Mouse (Mus musculus) lung, adult 2 months (tissue): ENCODE results near the gene Phyhipl. TPM values are rescaled to one million over a fixed set of nuclear protein-coding genes. Genes with fewer than 3 reads are reported as not detected.

Experiments
- DNase-seq: peaks from one replicate; pipeline ENCODE4 v3.0.0; 2022
- H3K4me1 ChIP-seq: fragments of 200-500 bp; 2 replicates; pipeline ENCODE4 v1.6.1; 2011; ENCODE audit warnings: low read length; ENCODE audit not compliant: control insufficient read depth, insufficient read depth
- H3K4me3 ChIP-seq: fragments of 200-500 bp; replicated peaks from 2 replicates; pipeline ENCODE3; 2011; ENCODE audit warnings: low read depth, mild to moderate bottlenecking, control low read depth, low read length; ENCODE audit errors: extremely low read depth
- CTCF ChIP-seq: fragments of 200-500 bp; IDR thresholded peaks from 2 replicates; pipeline ENCODE4 v1.5.1; 2011; ENCODE audit warnings: mild to moderate bottlenecking, low read length, control low read depth; ENCODE audit not compliant: insufficient read depth
- POLR2A ChIP-seq: fragments of 200-500 bp; IDR thresholded peaks from 2 replicates; pipeline ENCODE4 v1.6.1; 2011; ENCODE audit warnings: low read depth, mild to moderate bottlenecking, control low read depth, low read length, borderline replicate concordance; ENCODE audit errors: extremely low read depth
- WGBS: fragments of 180-500 bp; shearing (Covaris S2); methylation state at CpG from one replicate; pipeline ENCODE4 v1.1.7; 2018; 5-methylcytosine and 5-hydroxymethylcytosine counted together
- polyA plus RNA-seq: library from polyadenylated mRNA; depleted of rRNA; stranded (reverse); fragments of >200 nt; gene quantifications from 2 replicates; pipeline ENCODE4 v1.2.3, GENCODE M21; 2012; rRNA removed

Gene Phyhipl
- polyA plus RNA-seq, 1 experiment = 0.11 TPM

- 49% methylated on average over 14 of the region's 14 CpGs for WGBS
- H3K4me1 ChIP-seq = peaks cover 6% of the 10 kb centered on the region; the same call in 1 of the 2 replicates
- DNase-seq = no peak
- no peak overlapping the region for H3K4me3 ChIP-seq
- no peak for TF ChIP-seq CTCF
- no peak for TF ChIP-seq POLR2A
Measured at GRCm38 (mm10) chr10:70519640-70520099, 136.1 kb downstream of the Phyhipl start.

DNA sequence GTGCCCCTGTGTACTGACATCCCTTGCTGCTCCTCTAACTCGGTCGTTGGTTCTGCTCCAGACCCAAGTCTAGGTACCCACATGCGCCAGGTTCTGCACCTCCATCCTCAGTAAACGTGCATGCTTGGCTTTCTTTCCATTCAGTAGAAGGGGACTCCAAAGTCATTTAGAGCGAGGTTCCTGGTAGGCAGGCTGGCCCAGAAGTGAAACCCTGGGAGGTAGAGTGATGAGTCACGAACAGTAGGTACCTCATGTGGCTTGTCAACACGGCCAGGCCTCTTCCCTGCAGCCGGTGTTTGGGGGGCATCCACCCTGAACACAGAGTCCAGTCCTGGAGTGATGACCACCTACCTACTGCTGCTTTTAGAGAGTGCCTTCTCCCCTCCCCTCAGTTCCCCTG, 139.1 kb downstream of the Phyhipl start:
- TF ChIP-seq CTCF = no peak
- no peak for TF ChIP-seq POLR2A
- peaks cover 5% of the 10 kb centered on the region; the same call in 1 of the 2 replicates for H3K4me1 ChIP-seq
- no peak for DNase-seq
- no peak overlapping the region for H3K4me3 ChIP-seq
- 89% methylated on average over 8 of the region's 8 CpGs for WGBS

DNA sequence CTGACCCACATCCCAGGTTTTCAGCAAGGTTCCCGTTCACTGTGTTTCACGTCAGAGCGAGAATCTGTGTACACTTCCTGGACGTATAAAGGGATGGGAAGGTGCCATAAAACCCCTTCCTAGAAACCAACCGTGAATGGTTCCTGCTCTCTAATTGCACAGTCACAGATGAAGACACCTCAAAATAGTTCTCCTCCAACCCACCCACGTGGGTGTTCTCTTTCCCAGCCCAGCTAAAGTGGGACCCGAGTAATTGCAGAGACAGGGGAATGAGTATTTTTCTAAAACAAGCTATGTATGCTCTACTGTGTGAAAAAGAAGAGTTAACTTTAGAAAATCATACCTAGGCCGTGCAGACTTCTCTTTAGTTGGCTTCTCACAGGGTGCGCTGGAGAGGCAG, 140.9 kb downstream of the Phyhipl start:
- 85% methylated on average over 9 of the region's 9 CpGs for WGBS
- DNase-seq = no peak
- TF ChIP-seq POLR2A (no peak), CTCF (no peak)
- Histone ChIP-seq H3K4me3 (no peak overlapping the region), H3K4me1 (no peaks in the 10 kb centered on the region)

DNA sequence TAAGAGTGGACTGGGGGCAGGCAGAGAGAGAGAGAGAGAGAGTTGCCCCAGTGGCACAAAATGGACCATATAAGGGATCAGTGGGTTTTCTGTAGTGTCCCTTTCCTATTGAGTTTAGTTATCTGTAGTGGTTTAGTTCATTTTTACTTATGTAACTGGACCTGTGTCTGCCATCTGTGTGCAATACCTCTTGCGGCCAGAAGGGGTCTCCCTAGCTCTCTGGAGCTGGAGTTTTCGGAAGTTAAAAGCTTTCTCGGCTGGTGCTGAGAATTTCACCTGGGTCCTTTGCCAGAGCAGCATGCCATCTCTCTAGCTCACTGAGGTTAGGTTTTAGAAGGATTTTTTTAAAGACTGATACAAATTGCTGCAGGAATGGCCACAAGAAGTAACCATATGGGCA, 147.9 kb downstream of the Phyhipl start:
- WGBS = 89% methylated on average over 3 of the region's 3 CpGs
- Histone ChIP-seq H3K4me1 (no peaks in the 10 kb centered on the region), H3K4me3 (no peak overlapping the region)
- DNase-seq = no peak
- TF ChIP-seq POLR2A (no peak), CTCF (no peak)

Other genes starting within 250 kb of the Phyhipl start
- 5.8 and 8.0 TPM in 2 replicates for gene Fam13c, start 215.5 kb downstream of the Phyhipl start, polyA plus RNA-seq